Mouse (Mus musculus): Measurements from ENCODE around the gene Abca3. TPM values are rescaled to one million over a fixed set of nuclear protein-coding genes. Genes with fewer than 3 reads are reported as not detected.

The Abca3 gene
- polyA plus RNA-seq, 1 experiment from 2014 or later: 16.3 TPM

DNA sequence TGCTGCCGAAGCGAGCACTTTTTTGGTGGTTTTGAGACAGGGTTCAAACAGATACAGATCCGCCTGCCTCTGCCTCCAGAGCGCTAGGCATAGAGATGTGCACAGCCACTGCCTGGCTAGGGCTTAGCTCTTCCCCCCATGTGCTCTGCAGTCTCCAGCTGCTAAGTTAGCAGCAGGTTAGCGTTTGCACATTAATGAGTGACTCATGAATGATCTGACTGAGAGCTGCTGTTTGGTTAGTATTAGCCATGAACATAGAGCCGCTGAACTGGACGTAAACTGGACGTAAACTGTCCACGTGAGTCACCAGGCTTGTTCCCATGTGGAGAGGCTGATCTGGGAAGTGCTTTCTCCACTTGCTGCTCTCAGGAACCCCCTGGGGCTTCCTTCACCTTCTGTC lies 10.8 kb downstream of the Abca3 start:
- no peaks in the 10 kb centered on the region; the same call in 1 of the 2 replicates for H3K36me3 ChIP-seq (ENCODE audit: control insufficient read depth, insufficient read depth, low read length)
- no peaks in the 10 kb centered on the region for H3K9me3 ChIP-seq (ENCODE audit: control insufficient read depth, low read depth, low read length)
- peaks cover 5% of the 10 kb centered on the region; the same call in 1 of the 2 replicates for H3K4me1 ChIP-seq (ENCODE audit: control insufficient read depth, insufficient read depth, low read length)
- ATAC-seq (ENCODE audit: insufficient number of reproducible peaks, insufficient read depth, low FRiP score, low read depth): no peak
- H3K27ac ChIP-seq (ENCODE audit: low read length): no peak overlapping the region
- no peak overlapping the region for H3K9ac ChIP-seq (replicated peaks; ENCODE audit: low read depth, low read length)
- no peaks in the 10 kb centered on the region for H3K27me3 ChIP-seq (ENCODE audit: control insufficient read depth, insufficient read depth, low read length)
- H3K4me3 ChIP-seq (ENCODE audit: low read depth, low read length): no peak overlapping the region
- H3K4me2 ChIP-seq (replicated peaks; ENCODE audit: low read depth, low read length): no peak overlapping the region
- WGBS: 64% methylated on average over 9 of the region's 9 CpGs

GRCm38 (mm10) chr17:24364461-24364860 lies 12.7 kb downstream of the Abca3 start:
- H3K27me3 ChIP-seq (ENCODE audit: control insufficient read depth, insufficient read depth, low read length): no peaks in the 10 kb centered on the region
- no peak overlapping the region for H3K27ac ChIP-seq (ENCODE audit: low read length)
- H3K9ac ChIP-seq (replicated peaks; ENCODE audit: low read depth, low read length): no peak overlapping the region
- H3K4me2 ChIP-seq (replicated peaks; ENCODE audit: low read depth, low read length): no peak overlapping the region
- no peak for ATAC-seq (ENCODE audit: insufficient number of reproducible peaks, insufficient read depth, low FRiP score, low read depth)
- WGBS: 86% methylated on average over 9 of the region's 9 CpGs
- H3K36me3 ChIP-seq (ENCODE audit: control insufficient read depth, insufficient read depth, low read length): no peaks in the 10 kb centered on the region; the same call in 1 of the 2 replicates
- H3K4me1 ChIP-seq (ENCODE audit: control insufficient read depth, insufficient read depth, low read length): peaks cover 5% of the 10 kb centered on the region; the same call in 1 of the 2 replicates
- H3K4me3 ChIP-seq (ENCODE audit: low read depth, low read length): no peak overlapping the region
- H3K9me3 ChIP-seq (ENCODE audit: control insufficient read depth, low read depth, low read length): no peaks in the 10 kb centered on the region

GRCm38 (mm10) chr17:24365863-24366262 lies 14.1 kb downstream of the Abca3 start:
- H3K9me3 ChIP-seq (ENCODE audit: control insufficient read depth, low read depth, low read length): no peaks in the 10 kb centered on the region
- no peak overlapping the region for H3K4me2 ChIP-seq (replicated peaks; ENCODE audit: low read depth, low read length)
- no peak overlapping the region for H3K4me3 ChIP-seq (ENCODE audit: low read depth, low read length)
- no peak overlapping the region for H3K27ac ChIP-seq (ENCODE audit: low read length)
- H3K9ac ChIP-seq (replicated peaks; ENCODE audit: low read depth, low read length): no peak overlapping the region
- WGBS: 60% methylated on average over 13 of the region's 13 CpGs
- H3K4me1 ChIP-seq (ENCODE audit: control insufficient read depth, insufficient read depth, low read length): 0 out of 2 replicates have a peak, but pooled peaks cover under 1% of the 10 kb centered on the region
- H3K36me3 ChIP-seq (ENCODE audit: control insufficient read depth, insufficient read depth, low read length): no peaks in the 10 kb centered on the region; the same call in 1 of the 2 replicates
- H3K27me3 ChIP-seq (ENCODE audit: control insufficient read depth, insufficient read depth, low read length): no peaks in the 10 kb centered on the region
- ATAC-seq (ENCODE audit: insufficient number of reproducible peaks, insufficient read depth, low FRiP score, low read depth): no peak

- Histone ChIP-seq H3K27ac (ENCODE audit: low read length) (no peak overlapping the region), H3K9ac (replicated peaks; ENCODE audit: low read depth, low read length) (no peak overlapping the region), H3K36me3 (ENCODE audit: control insufficient read depth, insufficient read depth, low read length) (no peaks in the 10 kb centered on the region; the same call in 1 of the 2 replicates), H3K9me3 (ENCODE audit: control insufficient read depth, low read depth, low read length) (no peaks in the 10 kb centered on the region), H3K4me3 (ENCODE audit: low read depth, low read length) (no peak overlapping the region), H3K4me2 (replicated peaks; ENCODE audit: low read depth, low read length) (no peak overlapping the region), H3K4me1 (ENCODE audit: control insufficient read depth, insufficient read depth, low read length) (no peaks in the 10 kb centered on the region), H3K27me3 (ENCODE audit: control insufficient read depth, insufficient read depth, low read length) (no peaks in the 10 kb centered on the region)
- ATAC-seq (ENCODE audit: insufficient number of reproducible peaks, insufficient read depth, low FRiP score, low read depth): no peak
- 82% methylated on average over 4 of the region's 5 CpGs for WGBS
These were observed 23.5 kb downstream of the Abca3 start for GRCm38 (mm10) chr17:24375094-24375712.

- WGBS: 82% methylated on average over 6 of the region's 6 CpGs
- Histone ChIP-seq H3K27me3 (ENCODE audit: control insufficient read depth, insufficient read depth, low read length) (no peaks in the 10 kb centered on the region), H3K4me2 (replicated peaks; ENCODE audit: low read depth, low read length) (no peak overlapping the region), H3K27ac (ENCODE audit: low read length) (no peak overlapping the region), H3K9ac (replicated peaks; ENCODE audit: low read depth, low read length) (no peak overlapping the region), H3K9me3 (ENCODE audit: control insufficient read depth, low read depth, low read length) (no peaks in the 10 kb centered on the region), H3K4me1 (ENCODE audit: control insufficient read depth, insufficient read depth, low read length) (no peaks in the 10 kb centered on the region), H3K4me3 (ENCODE audit: low read depth, low read length) (no peak overlapping the region), H3K36me3 (ENCODE audit: control insufficient read depth, insufficient read depth, low read length) (no peaks in the 10 kb centered on the region; the same call in 1 of the 2 replicates)
- no peak for ATAC-seq (ENCODE audit: insufficient number of reproducible peaks, insufficient read depth, low FRiP score, low read depth)
These were observed 24.1 kb downstream of the Abca3 start for GRCm38 (mm10) chr17:24375886-24376285.

- Histone ChIP-seq H3K4me2 (replicated peaks; ENCODE audit: low read depth, low read length) (no peak overlapping the region), H3K9me3 (ENCODE audit: control insufficient read depth, low read depth, low read length) (no peaks in the 10 kb centered on the region), H3K4me3 (ENCODE audit: low read depth, low read length) (no peak overlapping the region), H3K9ac (replicated peaks; ENCODE audit: low read depth, low read length) (no peak overlapping the region), H3K4me1 (ENCODE audit: control insufficient read depth, insufficient read depth, low read length) (no peaks in the 10 kb centered on the region), H3K27ac (ENCODE audit: low read length) (no peak overlapping the region), H3K27me3 (ENCODE audit: control insufficient read depth, insufficient read depth, low read length) (no peaks in the 10 kb centered on the region), H3K36me3 (ENCODE audit: control insufficient read depth, insufficient read depth, low read length) (no peaks in the 10 kb centered on the region; the same call in 1 of the 2 replicates)
- WGBS: 82% methylated on average over 2 of the region's 2 CpGs
- no peak for ATAC-seq (ENCODE audit: insufficient number of reproducible peaks, insufficient read depth, low FRiP score, low read depth)
These were observed 26.7 kb downstream of the Abca3 start for GRCm38 (mm10) chr17:24378496-24378895.

GRCm38 (mm10) chr17:24383789-24384188 lies 32.0 kb downstream of the Abca3 start:
- Histone ChIP-seq H3K9me3 (ENCODE audit: control insufficient read depth, low read depth, low read length) (no peaks in the 10 kb centered on the region), H3K4me2 (replicated peaks; ENCODE audit: low read depth, low read length) (no peak overlapping the region), H3K9ac (replicated peaks; ENCODE audit: low read depth, low read length) (no peak overlapping the region), H3K36me3 (ENCODE audit: control insufficient read depth, insufficient read depth, low read length) (no peaks in the 10 kb centered on the region; the same call in 1 of the 2 replicates), H3K4me3 (ENCODE audit: low read depth, low read length) (no peak overlapping the region), H3K27me3 (ENCODE audit: control insufficient read depth, insufficient read depth, low read length) (no peaks in the 10 kb centered on the region), H3K27ac (ENCODE audit: low read length) (no peak overlapping the region), H3K4me1 (ENCODE audit: control insufficient read depth, insufficient read depth, low read length) (no peaks in the 10 kb centered on the region)
- 77% methylated on average over 8 of the region's 8 CpGs for WGBS
- ATAC-seq (ENCODE audit: insufficient number of reproducible peaks, insufficient read depth, low FRiP score, low read depth): no peak

- no peaks in the 10 kb centered on the region for H3K4me1 ChIP-seq (ENCODE audit: control insufficient read depth, insufficient read depth, low read length)
- H3K27me3 ChIP-seq (ENCODE audit: control insufficient read depth, insufficient read depth, low read length): no peaks in the 10 kb centered on the region
- H3K9me3 ChIP-seq (ENCODE audit: control insufficient read depth, low read depth, low read length): no peaks in the 10 kb centered on the region
- 82% methylated on average over 5 of the region's 5 CpGs for WGBS
- no peak overlapping the region for H3K9ac ChIP-seq (replicated peaks; ENCODE audit: low read depth, low read length)
- H3K4me2 ChIP-seq (replicated peaks; ENCODE audit: low read depth, low read length): no peak overlapping the region
- ATAC-seq (ENCODE audit: insufficient number of reproducible peaks, insufficient read depth, low FRiP score, low read depth): no peak
- no peak overlapping the region for H3K27ac ChIP-seq (ENCODE audit: low read length)
- H3K4me3 ChIP-seq (ENCODE audit: low read depth, low read length): no peak overlapping the region
- H3K36me3 ChIP-seq (ENCODE audit: control insufficient read depth, insufficient read depth, low read length): no peaks in the 10 kb centered on the region
These were observed 37.0 kb downstream of the Abca3 start for GRCm38 (mm10) chr17:24388711-24389110.

DNA sequence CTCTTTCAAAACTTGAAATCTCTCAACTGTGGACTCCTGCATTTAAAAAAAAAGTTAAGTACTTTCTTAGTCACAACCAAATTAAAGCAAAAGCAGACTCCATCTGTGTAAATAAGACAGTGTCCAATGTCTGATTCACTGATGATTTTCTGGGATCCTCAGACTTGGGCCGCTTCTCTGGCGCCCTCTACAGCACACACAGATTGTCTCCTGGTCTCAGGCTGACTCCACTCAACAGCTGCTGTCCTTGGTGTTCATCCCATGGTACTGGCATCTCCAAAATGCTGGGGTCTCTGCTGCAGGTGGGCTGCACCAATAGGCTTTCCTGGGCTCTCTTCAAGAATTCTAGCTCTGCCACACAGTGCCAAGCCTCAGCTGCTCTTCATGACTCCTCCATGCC lies 38.1 kb downstream of the Abca3 start:
- ATAC-seq (ENCODE audit: insufficient number of reproducible peaks, insufficient read depth, low FRiP score, low read depth): no peak
- no peaks in the 10 kb centered on the region for H3K4me1 ChIP-seq (ENCODE audit: control insufficient read depth, insufficient read depth, low read length)
- 6% methylated on average over 2 of the region's 2 CpGs for WGBS
- no peaks in the 10 kb centered on the region for H3K36me3 ChIP-seq (ENCODE audit: control insufficient read depth, insufficient read depth, low read length)
- H3K4me2 ChIP-seq (replicated peaks; ENCODE audit: low read depth, low read length): no peak overlapping the region
- H3K9me3 ChIP-seq (ENCODE audit: control insufficient read depth, low read depth, low read length): no peaks in the 10 kb centered on the region
- H3K27ac ChIP-seq (ENCODE audit: low read length): no peak overlapping the region
- no peak overlapping the region for H3K4me3 ChIP-seq (ENCODE audit: low read depth, low read length)
- no peaks in the 10 kb centered on the region for H3K27me3 ChIP-seq (ENCODE audit: control insufficient read depth, insufficient read depth, low read length)
- no peak overlapping the region for H3K9ac ChIP-seq (replicated peaks; ENCODE audit: low read depth, low read length)

All from stomach, embryonic 14.5 days (tissue).